In the genomic region with DNA sequence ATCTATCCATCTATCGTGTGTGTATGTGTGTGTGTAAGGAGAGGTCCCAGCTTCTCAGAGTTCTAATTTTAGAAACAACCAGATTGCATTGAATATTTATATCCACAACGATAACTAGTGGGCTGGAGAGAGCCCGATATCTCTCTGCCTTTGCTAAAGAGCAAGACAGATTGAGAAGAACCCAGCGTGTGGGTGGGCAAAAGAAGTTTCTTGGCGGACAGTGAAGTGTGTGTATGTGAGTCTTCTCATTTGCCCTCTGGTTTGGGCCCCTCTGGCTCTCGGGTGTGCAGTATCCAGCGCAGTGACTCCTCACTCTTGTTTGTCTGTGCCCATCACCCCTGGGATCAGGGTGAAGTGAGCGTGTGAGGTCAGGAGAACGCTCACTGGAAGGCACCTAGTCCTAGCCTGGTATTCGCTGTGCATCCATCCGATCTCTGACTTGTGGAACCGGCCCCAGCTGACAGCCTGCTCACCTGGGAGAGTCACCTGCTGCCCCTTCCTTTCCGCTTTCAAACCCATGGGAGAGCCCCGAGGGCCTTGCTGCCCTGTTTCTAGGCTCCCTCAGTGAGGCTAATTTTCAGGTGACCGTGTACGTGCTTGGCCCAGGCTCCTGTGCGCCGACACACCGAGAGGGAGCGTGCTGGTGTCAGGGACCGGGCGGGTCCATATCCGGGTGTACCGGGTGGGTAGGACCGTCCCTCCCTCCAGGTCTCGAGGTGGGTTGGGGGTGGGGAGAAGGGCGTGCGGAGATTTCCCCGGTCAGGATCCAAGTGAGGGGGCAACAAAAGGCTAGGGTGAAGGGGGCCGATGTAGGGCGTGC, we compare ENCODE assay signal across 8 mouse cellular contexts. TPM values are rescaled to one million over a fixed set of nuclear protein-coding genes. Genes with fewer than 3 reads are reported as not detected.
DNase-seq lines count a peak whose midpoint lies in the region; ATAC-seq and TF ChIP-seq lines count a peak whose summit lies in the region.

No protein-coding gene starts in this region.

- H3K4me2 ChIP-seq in forebrain, postnatal 0 days (ENCODE audit: low read depth), result peak overlapping the region; percentile 81
- H3K4me2 ChIP-seq in midbrain, postnatal 0 days (ENCODE audit: low read depth, low read length, poor library complexity, severe bottlenecking), result peak overlapping the region; percentile 75

- no peaks in the 10 kb centered on the region for H3K27me3 ChIP-seq in forebrain, postnatal 0 days (ENCODE audit: insufficient read depth, low read length)
- H3K27me3 ChIP-seq in midbrain, postnatal 0 days (ENCODE audit: insufficient read depth, low read length), result no peaks in the 10 kb centered on the region; the same call in 1 of the 2 replicates

- no peaks in the 10 kb centered on the region for H3K36me3 ChIP-seq in forebrain, postnatal 0 days (ENCODE audit: insufficient read depth)
- H3K36me3 ChIP-seq in midbrain, postnatal 0 days (ENCODE audit: insufficient read depth, low read length), result no peaks in the 10 kb centered on the region

- H3K4me1 ChIP-seq in forebrain, postnatal 0 days (ENCODE audit: insufficient read depth), result peaks cover 4% of the 10 kb centered on the region; the same call in 1 of the 2 replicates
- peaks cover 9% of the 10 kb centered on the region; the same call in 1 of the 2 replicates for H3K4me1 ChIP-seq in midbrain, postnatal 0 days (ENCODE audit: insufficient read depth, low read length)

- intact Hi-C loops in left cerebral cortex, postnatal 10 days (cut with DNase I), result loop anchor here (5.0 kb wide), 3 partner anchors 45 to 80 kb away; no protein-coding TSS in a partner anchor

- H3K9ac ChIP-seq in forebrain, postnatal 0 days, result peak overlapping the region; percentile 80
- H3K9ac ChIP-seq in midbrain, postnatal 0 days (replicated peaks; ENCODE audit: low read length, poor library complexity, severe bottlenecking), result peak overlapping the region; percentile 88

- TF ChIP-seq CTCF in layer of hippocampus, adult 2 months (conservative IDR thresholded peaks at IDR 0.05), result no peak
- TF ChIP-seq CTCF in forebrain, postnatal 0 days (IDR thresholded peaks at IDR 0.05; ENCODE audit: low read depth), result no peak
- peak; percentile 29 for TF ChIP-seq CTCF in midbrain, postnatal 0 days (IDR thresholded peaks at IDR 0.05)

- 7% methylated on average over 29 of the region's 31 CpGs for WGBS in forebrain, postnatal 0 days
- WGBS in midbrain, postnatal 0 days, result 8% methylated on average over 31 of the region's 31 CpGs

- peak overlapping the region; percentile 82 for H3K4me3 ChIP-seq in layer of hippocampus, adult 2 months
- H3K4me3 ChIP-seq in forebrain, postnatal 0 days (ENCODE audit: low read depth, low read length), result peak overlapping the region; percentile 63
- peak overlapping the region; percentile 76 for H3K4me3 ChIP-seq in midbrain, postnatal 0 days (ENCODE audit: low read depth, low read length)

- ATAC-seq in forebrain, postnatal 0 days, result peak; percentile 59
- ATAC-seq in midbrain, postnatal 0 days (ENCODE audit: low FRiP score), result peak; percentile 63; the same call in 1 of the 2 replicates

- no peaks in the 10 kb centered on the region for H3K9me3 ChIP-seq in forebrain, postnatal 0 days (ENCODE audit: low read length)
- no peaks in the 10 kb centered on the region for H3K9me3 ChIP-seq in midbrain, postnatal 0 days (ENCODE audit: low read length)

- peak; percentile 30 to 32 for DNase-seq in layer of hippocampus, adult 2 months (ENCODE audit: low spot score in 2 of 2)
- no peak for DNase-seq in layer of hippocampus, postnatal 25 days (ENCODE audit: extremely low spot score in 1 of 2, low spot score in 1 of 2)
- peak; percentile 59 for DNase-seq in cerebellum, adult 8-10 months
- peak; percentile 40 for DNase-seq in forebrain, postnatal 0 days
- DNase-seq in left cerebral cortex, postnatal 10 days (ENCODE audit: extremely low spot score in 1 of 2, low spot score in 2 of 2), result peak; percentile 64 to 65
- peak; percentile 15 for DNase-seq in midbrain, postnatal 0 days (ENCODE audit: low spot score)
- DNase-seq in thymus, postnatal 4 days, result no peak
- DNase-seq in spleen, adult 12 weeks (ENCODE audit: low spot score), result no peak

- peak overlapping the region; percentile 96 for H3K27ac ChIP-seq in layer of hippocampus, adult 2 months
- H3K27ac ChIP-seq in forebrain, postnatal 0 days (ENCODE audit: low read depth, low read length), result peak overlapping the region; percentile 87
- peak overlapping the region; percentile 65 for H3K27ac ChIP-seq in midbrain, postnatal 0 days (ENCODE audit: low read depth, low read length)

RNA-seq across cellular contexts. Expression of a gene that starts 0.7 kb away (rescaled TPM):
- total RNA-seq in layer of hippocampus, adult 2 months (2021), result 10 to 100 TPM; 19.0 to 19.5 TPM
- 10 to 100 TPM; 20.0 to 20.9 TPM for total RNA-seq in layer of hippocampus, postnatal 25 days (2021)
- 19.2 and 22.4 TPM in 2 replicates for total RNA-seq in forebrain, postnatal 0 days (2014; rRNA removed)
- polyA plus RNA-seq in forebrain, postnatal 0 days (2015; fragmentation: Nextera tagmentation; extraction: Ambion mirVana), result 2.8 and 3.0 TPM in 2 replicates
- 10 to 100 TPM; 55.7 to 56.3 TPM for total RNA-seq in left cerebral cortex, postnatal 10 days (2021)
- total RNA-seq in midbrain, postnatal 0 days (2014; rRNA removed), result 22.5 and 23.5 TPM in 2 replicates
- 3.0 and 3.2 TPM in 2 replicates for polyA plus RNA-seq in midbrain, postnatal 0 days (2015; fragmentation: Nextera tagmentation; extraction: Ambion mirVana)

RNA-seq across cellular contexts. Expression of a gene that starts 4.9 kb away (rescaled TPM):
- total RNA-seq in layer of hippocampus, adult 2 months (2021), result 10 to 100 TPM; 25.5 to 28.0 TPM
- total RNA-seq in layer of hippocampus, postnatal 25 days (2021), result 10 to 100 TPM; 12.8 to 29.9 TPM
- total RNA-seq in forebrain, postnatal 0 days (2014; rRNA removed), result 15.0 and 44.3 TPM in 2 replicates
- polyA plus RNA-seq in forebrain, postnatal 0 days (2015; fragmentation: Nextera tagmentation; extraction: Ambion mirVana), result 292 and 386 TPM in 2 replicates
- 10 to 100 TPM; 26.6 to 33.7 TPM for total RNA-seq in left cerebral cortex, postnatal 10 days (2021)
- total RNA-seq in midbrain, postnatal 0 days (2014; rRNA removed), result 20.7 and 27.4 TPM in 2 replicates
- polyA plus RNA-seq in midbrain, postnatal 0 days (2015; fragmentation: Nextera tagmentation; extraction: Ambion mirVana), result 195 and 227 TPM in 2 replicates

RNA-seq across cellular contexts. Expression of a gene that starts 43.9 kb away (rescaled TPM):
- 10 to 100 TPM; 75.2 to 78.3 TPM for total RNA-seq in layer of hippocampus, adult 2 months (2021)
- 10 to 100 TPM; 78.2 to 84.7 TPM for total RNA-seq in layer of hippocampus, postnatal 25 days (2021)
- 73.8 and 86.0 TPM in 2 replicates for total RNA-seq in forebrain, postnatal 0 days (2014; rRNA removed)
- 45.1 and 47.0 TPM in 2 replicates for polyA plus RNA-seq in forebrain, postnatal 0 days (2015; fragmentation: Nextera tagmentation; extraction: Ambion mirVana)
- total RNA-seq in left cerebral cortex, postnatal 10 days (2021), result 100 to 1,000 TPM; 106 to 108 TPM
- 72.1 and 77.7 TPM in 2 replicates for total RNA-seq in midbrain, postnatal 0 days (2014; rRNA removed)
- 39.2 and 39.3 TPM in 2 replicates for polyA plus RNA-seq in midbrain, postnatal 0 days (2015; fragmentation: Nextera tagmentation; extraction: Ambion mirVana)

Comparison
In these comparisons a context has a peak if more than half of its experiments do, and no peak if none do; other contexts are left out.
1. DNase-seq: peak in layer of hippocampus, adult 2 months (2 of 2), cerebellum, adult 8-10 months (single experiment), forebrain, postnatal 0 days (single experiment), left cerebral cortex, postnatal 10 days (2 of 2) and midbrain, postnatal 0 days (single experiment); none in layer of hippocampus, postnatal 25 days (0 of 2), thymus, postnatal 4 days (single experiment) and spleen, adult 12 weeks (single experiment).
2. Peak in every context shown above with its lines, with median percentiles within 50 percentile points of each other: H3K27ac ChIP-seq and H3K4me3 ChIP-seq.